Mouse (Mus musculus) hindbrain, embryonic 11.5 days (tissue): Measurements from ENCODE around the gene Slc36a1. TPM values are rescaled to one million over a fixed set of nuclear protein-coding genes. Genes with fewer than 3 reads are reported as not detected.

Source experiments
- ATAC-seq: fragments of 200-750 bp; cut with Nextera tagmentation; 2 replicates; pipeline ENCODE4 v1.8.0; 2017; ENCODE audit warnings: mild to moderate bottlenecking, moderate TSS enrichment, moderate library complexity; ENCODE audit not compliant: low FRiP score
- DNase-seq: peaks from one replicate; pipeline ENCODE4 v3.0.0-alpha.2; 2015; ENCODE audit warnings: low spot score
- H3K27ac ChIP-seq: fragments of 300-500 bp; sonication (generic); 2 replicates; pipeline ENCODE4 v1.5.1; 2014; ENCODE audit warnings: mild to moderate bottlenecking, low read depth, low read length
- H3K27me3 ChIP-seq: fragments of 300-500 bp; sonication (generic); 2 replicates; pipeline ENCODE4 v1.6.1; 2014; ENCODE audit warnings: mild to moderate bottlenecking, low read length, moderate library complexity, mixed read lengths; ENCODE audit not compliant: control insufficient read depth, insufficient read depth
- H3K36me3 ChIP-seq: fragments of 300-500 bp; sonication (generic); 2 replicates; pipeline ENCODE4 v1.6.1; 2014; ENCODE audit warnings: mild to moderate bottlenecking, low read length, moderate library complexity, mixed read lengths; ENCODE audit not compliant: control insufficient read depth, insufficient read depth
- H3K4me1 ChIP-seq: fragments of 300-500 bp; sonication (generic); replicated peaks from 2 replicates; pipeline ENCODE4 v1.6.1; 2014; ENCODE audit warnings: low read length, mixed read lengths; ENCODE audit not compliant: control insufficient read depth, insufficient read depth
- H3K4me2 ChIP-seq: fragments of 300-500 bp; sonication (generic); replicated peaks from 2 replicates; pipeline ENCODE4 v1.6.1; 2014; ENCODE audit warnings: mild to moderate bottlenecking, low read depth, low read length
- H3K4me3 ChIP-seq: fragments of 300-500 bp; sonication (generic); 2 replicates; pipeline ENCODE4 v1.5.1; 2014; ENCODE audit warnings: low read depth, low read length
- H3K9ac ChIP-seq: fragments of 300-500 bp; sonication (generic); 2 replicates; pipeline ENCODE4 v1.6.1; 2014; ENCODE audit warnings: low read depth, low read length
- H3K9me3 ChIP-seq: fragments of 300-500 bp; sonication (generic); 2 replicates; pipeline ENCODE4 v1.6.1; 2016; ENCODE audit warnings: low read length; ENCODE audit not compliant: control insufficient read depth
- WGBS: fragments of 180-500 bp; shearing (Covaris S2); extraction: QIAGEN DNeasy Blood & Tissue Kit; methylation state at CpG from one replicate; pipeline ENCODE4 v1.1.7; 2014; 5-methylcytosine and 5-hydroxymethylcytosine counted together
- polyA plus RNA-seq: library from polyadenylated mRNA; unstranded; fragments of >200 nt; fragmentation: Nextera tagmentation; extraction: Ambion mirVana; gene quantifications from 2 replicates; pipeline ENCODE4 v1.2.1, GENCODE M21; 2014

Slc36a1 gene
- polyA plus RNA-seq, 1 experiment from 2014 or later, result 3.2 TPM

DNA sequence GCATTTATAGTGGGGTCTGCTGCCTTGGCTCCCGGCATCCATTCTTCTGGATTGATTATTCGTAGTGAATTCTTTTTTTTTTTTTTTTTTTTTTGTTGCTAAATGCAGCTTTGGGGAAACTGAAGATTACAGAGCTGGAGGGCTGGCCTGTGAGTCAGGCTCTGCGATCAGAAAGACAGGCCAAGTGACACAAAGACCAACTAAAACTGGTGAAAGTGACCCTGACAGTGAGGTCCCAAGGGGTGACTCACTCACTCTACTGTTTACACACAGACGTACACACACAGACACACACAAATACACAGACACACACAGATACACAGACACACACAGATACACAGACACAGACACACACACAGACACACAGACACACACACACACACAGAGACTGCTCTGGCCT, 33.6 kb upstream of the Slc36a1 start:
- no peaks in the 10 kb centered on the region for H3K27me3 ChIP-seq
- no peak overlapping the region for H3K9ac ChIP-seq
- ATAC-seq, result no peak
- DNase-seq, result no peak
- H3K4me3 ChIP-seq, result no peak overlapping the region
- H3K36me3 ChIP-seq, result no peaks in the 10 kb centered on the region
- 83% methylated on average over 4 of the region's 4 CpGs for WGBS
- H3K27ac ChIP-seq, result no peak overlapping the region
- no peak overlapping the region for H3K4me2 ChIP-seq
- no peaks in the 10 kb centered on the region for H3K4me1 ChIP-seq
- no peaks in the 10 kb centered on the region for H3K9me3 ChIP-seq

DNA sequence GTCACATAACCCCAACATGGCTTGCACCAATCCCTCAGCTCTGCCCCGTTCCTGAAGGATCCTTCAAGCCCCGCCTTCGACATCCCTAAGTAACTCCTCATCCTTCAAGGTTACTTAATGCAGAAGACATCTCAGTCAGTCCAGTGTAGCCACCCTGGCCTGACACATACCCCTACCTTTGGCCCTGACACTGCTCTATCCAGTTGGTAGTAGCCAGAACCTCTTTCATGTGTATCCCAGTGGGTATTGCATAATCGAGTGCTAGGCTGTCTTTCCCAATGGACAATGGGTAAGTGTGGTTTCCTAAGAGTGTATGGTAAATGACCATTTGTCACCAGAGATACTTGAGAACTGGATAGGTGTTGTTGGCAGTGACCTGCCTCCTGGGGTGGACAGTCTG, 25.3 kb upstream of the Slc36a1 start:
- no peaks in the 10 kb centered on the region for H3K27me3 ChIP-seq
- H3K4me3 ChIP-seq, result no peak overlapping the region
- H3K9ac ChIP-seq, result no peak overlapping the region
- H3K27ac ChIP-seq, result no peak overlapping the region
- no peaks in the 10 kb centered on the region for H3K9me3 ChIP-seq
- WGBS, result 82% methylated on average over 4 of the region's 4 CpGs
- no peak for DNase-seq
- H3K4me1 ChIP-seq, result no peaks in the 10 kb centered on the region
- no peak overlapping the region for H3K4me2 ChIP-seq
- H3K36me3 ChIP-seq, result no peaks in the 10 kb centered on the region
- ATAC-seq, result no peak

GRCm38 (mm10) chr11:55179856-55180255, 24.3 kb upstream of the Slc36a1 start:
- no peaks in the 10 kb centered on the region for H3K27me3 ChIP-seq
- H3K9me3 ChIP-seq, result no peaks in the 10 kb centered on the region
- no peak overlapping the region for H3K4me2 ChIP-seq
- ATAC-seq (no peak), DNase-seq (no peak)
- no peaks in the 10 kb centered on the region for H3K36me3 ChIP-seq
- no peak overlapping the region for H3K9ac ChIP-seq
- H3K4me1 ChIP-seq, result no peaks in the 10 kb centered on the region
- H3K27ac ChIP-seq, result no peak overlapping the region
- 91% methylated on average over 3 of the region's 3 CpGs for WGBS
- H3K4me3 ChIP-seq, result no peak overlapping the region

DNA sequence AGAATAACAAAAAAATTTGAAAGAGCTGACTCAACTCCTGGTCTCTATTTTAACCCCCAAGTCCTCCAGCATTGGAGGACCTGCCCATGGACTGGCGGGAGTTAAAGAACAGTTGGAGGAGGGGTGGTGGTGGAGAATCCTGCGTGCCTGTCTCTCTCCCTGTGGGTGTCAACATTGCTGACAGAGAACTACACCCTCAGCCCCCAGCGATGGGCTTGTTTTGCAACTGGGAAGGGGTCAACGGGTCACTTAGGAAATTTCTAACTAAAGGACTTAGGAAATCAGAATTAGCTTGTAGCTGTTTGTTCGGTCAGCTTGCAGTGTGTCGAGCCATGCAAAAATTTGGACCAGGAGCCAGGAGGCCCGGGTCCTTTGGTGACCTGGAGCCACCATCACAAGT, 21.0 kb upstream of the Slc36a1 start:
- H3K27me3 ChIP-seq, result no peaks in the 10 kb centered on the region
- H3K27ac ChIP-seq, result no peak overlapping the region
- ATAC-seq, result no peak
- no peak overlapping the region for H3K4me3 ChIP-seq
- WGBS, result 51% methylated on average over 7 of the region's 7 CpGs
- no peak overlapping the region for H3K9ac ChIP-seq
- DNase-seq, result no peak
- H3K9me3 ChIP-seq, result no peaks in the 10 kb centered on the region
- no peaks in the 10 kb centered on the region for H3K4me1 ChIP-seq
- no peaks in the 10 kb centered on the region for H3K36me3 ChIP-seq
- H3K4me2 ChIP-seq, result no peak overlapping the region

- ATAC-seq (no peak), DNase-seq (no peak)
- Histone ChIP-seq H3K27ac (no peak overlapping the region), H3K4me1 (no peaks in the 10 kb centered on the region), H3K27me3 (no peaks in the 10 kb centered on the region), H3K36me3 (no peaks in the 10 kb centered on the region), H3K9ac (no peak overlapping the region), H3K4me2 (no peak overlapping the region), H3K4me3 (no peak overlapping the region), H3K9me3 (no peaks in the 10 kb centered on the region)
- 88% methylated on average over 5 of the region's 5 CpGs for WGBS
Observed at GRCm38 (mm10) chr11:55184246-55184645, 19.9 kb upstream of the Slc36a1 start.

DNA sequence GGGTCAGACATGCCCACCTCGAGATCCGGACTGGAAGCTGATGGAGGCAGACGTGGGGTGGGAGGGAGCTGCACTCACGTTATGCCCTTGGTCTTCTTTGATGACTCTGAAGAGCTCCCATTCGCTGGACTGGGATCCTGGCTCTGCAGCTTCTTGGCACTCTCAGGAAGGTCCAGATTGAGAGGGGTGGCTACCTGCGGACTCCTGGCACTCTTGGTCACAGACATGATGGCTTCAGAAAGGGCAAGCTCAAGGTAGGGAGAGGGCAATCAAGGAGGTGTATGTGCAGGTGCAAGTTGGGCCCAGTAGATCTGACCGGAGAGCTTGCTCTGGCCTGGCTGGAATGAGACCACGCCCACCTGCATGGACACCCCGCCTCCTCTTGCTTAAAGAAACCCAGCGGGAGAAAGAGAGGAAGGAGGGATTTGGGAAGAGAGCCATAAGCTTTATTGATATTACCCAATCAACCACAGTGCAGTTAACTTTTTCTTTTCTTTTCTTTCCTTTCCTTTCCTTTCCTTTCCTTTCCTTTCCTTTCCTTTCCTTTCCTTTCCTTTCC, 19.3 kb upstream of the Slc36a1 start, which contains the start of gene Slc36a2:
TSS of gene Slc36a2 (minus strand) at position 345 of the 559 bp plus-strand sequence.
- WGBS, result 27% methylated on average over 10 of the region's 10 CpGs
- Histone ChIP-seq H3K4me3 (no peak within 1 kb of the TSS), H3K9me3 (no peaks in the 10 kb centered on the region), H3K4me2 (no peak within 1 kb of the TSS), H3K27ac (no peak within 1 kb of the TSS), H3K27me3 (no peaks in the 10 kb centered on the region), H3K4me1 (no peaks in the 10 kb centered on the region), H3K9ac (no peak within 1 kb of the TSS), H3K36me3 (no peaks in the 10 kb centered on the region)
- ATAC-seq (no peak), DNase-seq (no peak)

DNA sequence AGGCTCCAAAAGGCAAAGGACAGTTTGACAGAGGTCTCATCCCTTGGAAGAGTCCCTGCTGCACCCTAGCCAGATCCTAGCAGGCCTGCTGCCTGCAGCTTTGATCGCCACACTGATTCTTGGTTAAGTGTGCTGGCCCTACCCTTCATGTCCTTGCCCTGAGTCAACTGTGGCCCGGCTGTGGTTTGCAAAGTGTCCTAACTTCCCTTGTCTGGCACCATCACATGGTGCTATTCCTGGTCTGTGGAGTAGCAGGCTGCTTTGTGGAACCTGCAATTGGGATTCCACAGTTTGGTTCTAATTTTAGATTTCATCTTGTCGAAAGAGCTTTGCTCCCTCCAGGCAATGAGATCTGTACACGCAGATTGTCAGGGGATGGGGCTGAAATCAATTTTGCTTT, 16.9 kb upstream of the Slc36a1 start:
- Histone ChIP-seq H3K4me3 (no peak overlapping the region), H3K4me2 (no peak overlapping the region), H3K9me3 (no peaks in the 10 kb centered on the region), H3K27ac (no peak overlapping the region), H3K36me3 (no peaks in the 10 kb centered on the region), H3K4me1 (no peaks in the 10 kb centered on the region), H3K9ac (no peak overlapping the region), H3K27me3 (no peaks in the 10 kb centered on the region)
- DNase-seq (no peak), ATAC-seq (no peak)
- 90% methylated on average over 4 of the region's 4 CpGs for WGBS

DNA sequence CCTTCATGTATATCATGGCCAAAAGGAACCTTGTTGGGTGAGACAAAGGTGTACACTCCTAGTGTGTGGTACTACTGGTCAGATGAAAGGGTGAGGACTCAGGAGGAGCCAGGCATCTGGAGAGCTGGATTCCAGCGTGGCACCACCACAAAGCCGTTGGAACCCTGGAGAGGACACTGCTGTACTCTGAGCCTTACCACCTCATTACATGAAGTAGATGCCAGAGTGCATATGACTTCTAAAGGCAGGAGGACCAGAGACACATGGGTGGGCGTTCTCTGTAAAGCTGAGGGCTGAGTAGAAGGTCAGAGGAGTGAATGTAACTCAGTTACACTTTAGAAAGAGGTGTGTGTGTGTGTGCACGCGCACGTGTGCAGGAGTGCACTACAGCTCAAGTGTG, 16.4 kb upstream of the Slc36a1 start:
- Histone ChIP-seq H3K27me3 (no peaks in the 10 kb centered on the region), H3K9ac (no peak overlapping the region), H3K9me3 (no peaks in the 10 kb centered on the region), H3K4me2 (no peak overlapping the region), H3K4me1 (no peaks in the 10 kb centered on the region), H3K36me3 (no peaks in the 10 kb centered on the region), H3K27ac (no peak overlapping the region), H3K4me3 (no peak overlapping the region)
- no peak for DNase-seq
- ATAC-seq, result no peak
- WGBS, result 79% methylated on average over 6 of the region's 6 CpGs

GRCm38 (mm10) chr11:55190216-55190615, 13.9 kb upstream of the Slc36a1 start:
- 81% methylated on average over 3 of the region's 3 CpGs for WGBS
- H3K27ac ChIP-seq, result no peak overlapping the region

More at GRCm38 (mm10) chr11:55190216-55190615, 13.9 kb upstream of the Slc36a1 start:
- no peaks in the 10 kb centered on the region for H3K36me3 ChIP-seq
- H3K9ac ChIP-seq, result no peak overlapping the region
- no peak overlapping the region for H3K4me2 ChIP-seq
- no peaks in the 10 kb centered on the region for H3K27me3 ChIP-seq
- H3K9me3 ChIP-seq, result no peaks in the 10 kb centered on the region
- DNase-seq (no peak), ATAC-seq (no peak)
- H3K4me3 ChIP-seq, result no peak overlapping the region
- H3K4me1 ChIP-seq, result no peaks in the 10 kb centered on the region
